In the genomic region with DNA sequence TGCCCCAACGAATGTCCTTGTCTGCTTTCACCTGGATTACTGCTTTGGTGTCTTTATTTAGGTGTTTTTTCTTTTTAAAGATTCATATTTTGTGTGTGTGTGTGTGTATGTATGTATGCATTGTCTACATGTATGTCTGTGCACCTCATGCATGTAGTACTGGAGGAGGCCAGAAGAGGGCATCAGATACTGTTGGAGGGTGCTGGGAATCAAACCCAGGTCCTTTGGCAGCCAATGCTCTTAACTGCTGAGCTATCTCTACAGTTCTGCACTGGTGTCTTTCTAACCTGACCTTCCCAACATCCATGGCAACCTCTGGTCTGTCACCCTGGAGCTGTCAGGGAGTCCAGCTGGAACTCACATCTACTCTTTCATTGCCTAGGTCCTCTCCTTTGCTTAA, we compare ENCODE assay signal across 24 mouse cellular contexts. TPM values are rescaled to one million over a fixed set of nuclear protein-coding genes. Genes with fewer than 3 reads are reported as not detected.
DNase-seq lines count a peak whose midpoint lies in the region; ATAC-seq and TF ChIP-seq lines count a peak whose summit lies in the region.
"Had no signal": no experiment of that assay in that cellular context is flagged by ENCODE, and none has a peak within 500 bp of the region (broad histone marks: within the 10 kb centered on the region; RNA-seq: fewer than 3 reads in every experiment).

No protein-coding gene starts in this region.

- H3K4me3 ChIP-seq in gastrocnemius, adult 2 months: no peak overlapping the region
- H3K4me3 ChIP-seq in layer of hippocampus, adult 2 months: no peak overlapping the region
- H3K4me3 ChIP-seq: embryonic facial prominence, embryonic 13.5 days; forebrain, embryonic 12.5 days; heart, embryonic 10.5 days; hindbrain, embryonic 12.5 days had no signal

- no peak overlapping the region for H3K27ac ChIP-seq in gastrocnemius, adult 2 months
- H3K27ac ChIP-seq in layer of hippocampus, adult 2 months: no peak overlapping the region
- H3K27ac ChIP-seq: embryonic facial prominence, embryonic 13.5 days; forebrain, embryonic 12.5 days; heart, embryonic 10.5 days; hindbrain, embryonic 12.5 days had no signal

- peak; percentile 11; the same call in 1 of the 2 replicates for TF ChIP-seq CTCF in gastrocnemius, adult 2 months (IDR thresholded peaks at IDR 0.05)
- TF ChIP-seq CTCF in layer of hippocampus, adult 2 months (conservative IDR thresholded peaks at IDR 0.05): peak; percentile 28

- no peak for ATAC-seq in monocyte, adult 5-6 weeks (replicated peaks; ENCODE audit: insufficient number of reproducible peaks, low FRiP score, low TSS enrichment, poor library complexity, severe bottlenecking)
- ATAC-seq: CD4-positive, CD25-positive, alpha-beta regulatory T cell, adult 4 months; forebrain, embryonic 16.5 days; hindbrain, embryonic 16.5 days; inflammation-experienced regulatory T-cells, adult 6 months had no signal

- no peak for DNase-seq in gastrocnemius, adult 2 months
- DNase-seq in gastrocnemius, postnatal 14 days: no peak
- DNase-seq in layer of hippocampus, adult 2 months (ENCODE audit: low spot score in 2 of 2): no peak
- DNase-seq in layer of hippocampus, adult 9-10 months (ENCODE audit: low spot score): no peak
- peak; percentile 60 for DNase-seq in ES-CJ7 (ENCODE audit: low read depth, low spot score)
- DNase-seq in ZHBTc4 (ENCODE audit: low read depth, low spot score): peak; percentile 56
- DNase-seq in right cerebral cortex, adult 18-20 months: no peak
- DNase-seq: adrenal gland, adult 8-10 months; B cell, adult 2 months; cerebellum, adult 11 months; cerebellum, adult 8-10 months; cerebellum, postnatal 14 days; gastrocnemius, postnatal 25 days; heart, postnatal 10 days; heart, postnatal 4 days had no signal

- intact Hi-C loops in gastrocnemius, adult 2 months (cut with DNase I): no loop called here
- intact Hi-C loops in gastrocnemius, postnatal 14 days (cut with DNase I; ENCODE audit: low total_unique reads): no loop called here

RNA-seq across cellular contexts. Expression of a gene that starts 41.8 kb away (rescaled TPM):
- 10 to 100 TPM; 11.9 to 17.5 TPM for total RNA-seq in gastrocnemius, adult 2 months (2021)
- total RNA-seq in gastrocnemius, postnatal 14 days (2021): 10 to 100 TPM; 16.4 to 17.3 TPM
- total RNA-seq in layer of hippocampus, adult 2 months (2021): 10 to 100 TPM; 92.9 to 94.1 TPM
- 26.7 to 39.3 TPM (median 27.8 TPM) in 3 replicates for total RNA-seq in monocyte, adult 5-6 weeks (2017)

Comparison
In these comparisons a context has a peak if more than half of its experiments do, and no peak if none do; other contexts are left out.
1. DNase-seq: peak in ES-CJ7 (single experiment) and ZHBTc4 (single experiment); none in gastrocnemius, adult 2 months (single experiment), gastrocnemius, postnatal 14 days (single experiment), layer of hippocampus, adult 2 months (0 of 2), layer of hippocampus, adult 9-10 months (single experiment) and right cerebral cortex, adult 18-20 months (single experiment).